16 mouse cellular contexts compared by ENCODE assay signal in the genomic region with DNA sequence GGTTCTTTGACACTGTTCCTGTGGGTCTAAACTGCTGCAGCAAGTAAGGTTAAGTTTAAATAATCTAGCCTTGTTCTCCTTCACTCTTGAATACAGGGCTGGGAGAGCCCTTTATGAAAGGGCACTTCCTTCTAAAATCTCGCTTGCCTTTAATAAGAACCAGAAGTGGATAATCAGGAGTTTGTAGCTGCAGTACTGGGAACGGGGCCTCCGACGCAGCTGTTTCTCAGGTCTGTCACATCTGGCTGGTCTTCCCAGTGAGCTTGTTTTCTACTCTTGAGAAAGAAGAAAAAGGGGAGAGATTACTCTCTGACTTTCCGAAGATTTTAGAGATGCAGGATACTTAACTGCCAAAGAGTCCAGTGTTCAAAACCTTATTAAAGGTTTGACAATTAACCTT.
"Had no signal": no experiment of that assay in that cellular context is flagged by ENCODE, and none has a peak within 500 bp of the region (broad histone marks: within the 10 kb centered on the region; RNA-seq: fewer than 3 reads in every experiment).

No protein-coding gene starts in this region.

- H3K4me1 ChIP-seq: kidney, embryonic 15.5 days; liver, embryonic 13.5 days; midbrain, embryonic 15.5 days; neural tube, embryonic 12.5 days; neural tube, embryonic 15.5 days had no signal

- H3K9ac ChIP-seq: kidney, embryonic 15.5 days; liver, embryonic 13.5 days; midbrain, embryonic 12.5 days; midbrain, embryonic 15.5 days; neural tube, embryonic 12.5 days; neural tube, embryonic 15.5 days had no signal

- ATAC-seq: midbrain, embryonic 15.5 days had no signal

- H3K4me2 ChIP-seq: kidney, embryonic 15.5 days; liver, embryonic 13.5 days; midbrain, embryonic 12.5 days; midbrain, embryonic 15.5 days; neural tube, embryonic 12.5 days; neural tube, embryonic 15.5 days had no signal

- H3K27me3 ChIP-seq: kidney, embryonic 15.5 days; liver, embryonic 13.5 days; midbrain, embryonic 12.5 days; midbrain, embryonic 15.5 days; neural tube, embryonic 12.5 days; neural tube, embryonic 15.5 days had no signal

- H3K4me3 ChIP-seq: kidney, embryonic 15.5 days; liver, embryonic 13.5 days; midbrain, embryonic 12.5 days; midbrain, embryonic 15.5 days; neural tube, embryonic 12.5 days; neural tube, embryonic 15.5 days had no signal

- H3K36me3 ChIP-seq: kidney, embryonic 15.5 days; liver, embryonic 13.5 days; midbrain, embryonic 12.5 days; midbrain, embryonic 15.5 days; neural tube, embryonic 12.5 days; neural tube, embryonic 15.5 days had no signal

- H3K27ac ChIP-seq: kidney, embryonic 15.5 days; liver, embryonic 13.5 days; midbrain, embryonic 12.5 days; midbrain, embryonic 15.5 days; neural tube, embryonic 12.5 days; neural tube, embryonic 15.5 days had no signal

- DNase-seq: kidney, adult 8-10 months; kidney, postnatal 10 days; kidney, postnatal 36 days; left cerebral cortex, postnatal 4 days; liver, embryonic 13.5 days; lung, adult 2 months; lung, postnatal 14 days; lung, postnatal 4 days; retina, postnatal 1 day; thymus, adult 18-20 months; thymus, postnatal 4 days had no signal

- H3K9me3 ChIP-seq: kidney, embryonic 15.5 days; liver, embryonic 13.5 days; midbrain, embryonic 12.5 days; midbrain, embryonic 15.5 days; neural tube, embryonic 12.5 days; neural tube, embryonic 15.5 days had no signal
